Mouse (Mus musculus): Measurements from ENCODE around the gene Zc3h12d.
A peak's percentile ranks its signal among the peaks of the same experiment; 100 is the strongest.

Zc3h12d gene

DNA sequence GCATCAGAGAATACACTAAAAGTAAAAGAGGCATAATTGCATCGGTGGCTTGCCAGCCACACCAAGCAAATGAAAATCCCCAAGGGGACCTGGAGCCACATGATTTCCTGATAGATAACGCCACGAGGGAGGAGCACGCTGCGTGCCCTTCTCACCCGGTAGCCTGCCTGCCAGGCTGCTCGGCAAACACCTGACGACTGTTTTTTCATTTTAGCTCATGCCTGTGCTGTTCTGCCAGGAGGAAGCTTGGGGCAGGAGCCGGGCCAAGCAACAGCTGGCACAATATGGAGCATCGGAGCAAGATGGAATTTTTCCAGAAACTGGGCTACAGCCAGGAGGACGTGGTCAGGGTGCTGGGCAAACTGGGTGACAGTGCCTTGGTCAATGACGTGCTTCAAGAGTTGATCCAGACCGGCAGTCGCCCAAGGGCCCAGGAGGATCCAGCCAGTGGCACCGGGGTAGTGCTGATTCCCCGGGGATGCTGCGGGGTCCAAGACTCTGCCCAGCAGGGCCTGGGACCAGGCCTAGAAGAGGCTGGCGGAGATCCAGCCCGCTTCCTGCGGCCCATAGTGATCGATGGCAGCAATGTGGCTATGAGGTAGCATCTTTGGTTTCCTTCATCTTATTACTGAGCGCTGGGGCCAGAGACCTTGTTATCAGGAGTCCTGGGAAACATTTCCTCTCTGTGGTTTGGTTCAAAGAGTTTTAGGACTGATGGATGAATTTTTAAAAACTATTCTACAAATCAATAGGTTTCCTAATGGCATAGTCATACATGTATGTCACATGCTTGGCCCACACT is 7.5 kb downstream of the Zc3h12d start:
- no peak for DNase-seq

- DNase-seq = no peak
These were observed 8.1 kb downstream of the Zc3h12d start for GRCm38 (mm10) chr10:7840353-7840733.

DNA sequence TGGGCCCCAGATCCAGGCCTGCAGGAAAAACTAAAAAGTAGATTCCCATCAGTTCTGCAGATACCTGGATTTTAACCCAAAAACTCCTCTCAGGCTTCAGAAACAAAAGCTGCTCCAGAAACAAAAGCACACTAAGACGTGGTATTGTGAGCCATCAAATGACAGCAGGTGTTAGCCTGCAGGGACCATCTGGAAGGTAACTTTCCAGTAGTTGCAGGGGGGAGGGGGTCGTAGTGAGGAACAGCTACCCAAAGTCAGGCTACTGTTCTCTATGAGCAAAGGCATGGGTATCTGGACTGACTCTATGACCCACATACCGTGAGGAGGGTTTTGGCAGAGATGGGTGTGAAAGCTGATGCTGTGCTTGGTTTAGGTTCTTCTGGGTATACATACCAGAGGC is 8.5 kb downstream of the Zc3h12d start:
- no peak for DNase-seq

DNA sequence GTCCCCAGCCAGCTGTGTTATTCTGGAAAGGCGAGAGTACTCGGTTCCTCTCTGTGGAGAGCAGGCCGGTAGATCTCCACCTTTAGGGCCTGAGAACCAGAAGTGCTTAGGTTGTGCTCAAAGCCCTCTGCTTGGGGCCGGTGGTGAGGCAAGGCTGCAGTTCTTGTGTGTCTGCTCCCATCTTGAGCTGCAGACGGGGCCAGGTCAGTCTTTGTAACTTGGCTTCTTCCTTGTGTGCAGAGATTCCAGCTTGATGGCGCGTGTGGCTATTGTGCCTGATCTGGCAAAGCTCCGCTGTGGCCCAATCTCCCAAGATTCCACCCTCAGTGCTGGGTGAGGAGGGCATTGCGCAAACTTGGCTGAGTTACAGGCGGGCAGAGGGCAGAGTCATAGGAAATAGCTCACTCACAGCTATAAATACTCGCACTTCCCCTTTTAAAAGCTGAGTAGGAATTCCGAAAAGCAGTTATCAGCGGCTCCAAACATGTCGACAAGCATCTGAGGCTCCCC is 9.4 kb downstream of the Zc3h12d start:
- peak; percentile 50 for DNase-seq

DNA sequence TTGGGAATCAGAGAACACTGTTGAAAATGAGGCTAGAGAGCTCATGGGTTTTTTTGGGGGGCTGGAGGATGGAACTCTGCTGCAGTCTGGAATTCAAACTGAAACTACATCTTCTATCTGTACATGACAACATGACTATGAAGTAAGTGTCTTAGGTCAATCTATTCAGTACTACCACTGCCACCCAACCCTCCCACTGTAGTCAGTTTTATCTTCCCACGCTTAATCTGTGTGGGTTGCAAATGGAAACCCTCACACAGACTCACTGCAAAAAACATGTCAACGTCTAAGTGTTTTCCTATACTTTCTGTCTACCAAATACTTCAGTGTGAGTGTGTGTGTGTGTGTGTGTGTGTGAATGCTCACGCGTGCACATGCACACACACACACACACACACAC is 10.9 kb downstream of the Zc3h12d start:
- DNase-seq = no peak

DNA sequence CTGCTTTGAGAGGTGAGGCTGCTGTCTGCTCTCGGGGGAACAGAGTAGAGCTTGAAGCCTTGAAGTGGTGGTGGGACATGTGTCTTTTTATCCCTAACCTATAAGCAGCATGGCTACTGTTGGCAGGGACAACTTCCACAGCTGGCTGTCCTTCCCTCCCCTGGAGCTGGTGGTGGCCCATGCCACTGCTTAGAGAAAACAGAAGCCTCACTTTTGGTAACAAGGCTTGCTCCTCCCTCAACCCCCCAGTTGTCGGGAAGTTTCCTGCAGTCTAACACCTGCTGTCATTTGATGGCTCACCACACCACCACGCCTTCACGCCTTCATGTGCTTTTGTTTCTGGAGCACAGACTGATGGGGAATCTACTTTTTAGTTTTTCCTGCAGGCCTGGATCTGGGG is 11.9 kb downstream of the Zc3h12d start:
- no peak for DNase-seq

GRCm38 (mm10) chr10:7845136-7845535 is 12.9 kb downstream of the Zc3h12d start:
- no peak for DNase-seq

- DNase-seq = no peak
These were observed 13.7 kb downstream of the Zc3h12d start for GRCm38 (mm10) chr10:7845991-7846390.

GRCm38 (mm10) chr10:7847166-7847605 is 14.9 kb downstream of the Zc3h12d start:
- DNase-seq = no peak

DNA sequence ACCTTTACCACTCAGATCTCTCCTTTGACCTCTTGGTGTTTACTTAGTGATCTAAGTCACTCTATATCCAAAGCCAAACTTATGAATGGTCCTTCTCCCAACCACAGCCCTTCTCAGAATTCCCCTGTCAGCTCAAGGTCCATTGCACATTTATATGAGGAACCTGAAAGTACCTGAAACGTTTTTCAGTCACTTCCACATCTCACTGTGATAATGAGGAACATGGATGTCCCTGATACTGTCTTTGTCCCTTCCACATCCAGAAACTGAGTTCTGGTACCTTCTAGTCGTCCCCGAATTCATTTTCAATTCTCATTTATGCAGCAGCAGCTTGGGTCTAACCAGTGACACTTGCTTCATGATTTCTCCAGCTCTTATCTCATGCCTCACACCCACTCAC is 19.6 kb downstream of the Zc3h12d start:
- no peak for DNase-seq

- no peak for DNase-seq
These were observed 28.2 kb downstream of the Zc3h12d start for GRCm38 (mm10) chr10:7860494-7860893.

DNA sequence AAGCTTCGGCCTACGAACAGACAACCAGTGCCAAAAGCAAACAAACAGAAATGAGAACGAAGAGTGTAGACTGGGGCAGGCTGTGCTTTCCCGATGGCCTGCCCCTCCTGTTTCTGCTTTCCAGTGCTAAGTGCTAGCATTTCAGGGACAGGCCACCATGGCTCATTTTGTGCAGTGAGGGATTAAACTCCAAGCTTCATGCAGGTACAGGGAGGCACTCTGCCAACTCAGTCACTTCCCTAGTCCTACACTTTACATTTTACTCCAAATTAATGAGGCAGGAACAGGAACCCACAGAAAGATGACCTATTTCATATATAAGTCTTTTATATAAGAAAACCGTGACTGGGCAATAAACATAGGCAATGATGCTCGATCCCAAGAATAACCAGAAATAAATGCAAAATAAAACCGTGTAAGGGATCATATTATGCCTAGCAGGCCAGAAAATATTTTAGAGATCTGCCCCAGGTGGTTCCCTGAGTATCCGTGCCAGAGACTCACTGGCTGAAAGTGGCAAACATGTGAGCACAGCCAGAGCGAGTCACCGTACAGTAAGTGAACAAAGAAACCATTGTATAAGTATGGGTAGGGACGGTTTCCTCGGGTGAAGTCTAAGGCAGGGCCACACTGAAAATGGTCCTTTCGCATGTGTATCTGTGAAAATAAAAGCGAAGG is 29.1 kb downstream of the Zc3h12d start:
- no peak for DNase-seq

DNA sequence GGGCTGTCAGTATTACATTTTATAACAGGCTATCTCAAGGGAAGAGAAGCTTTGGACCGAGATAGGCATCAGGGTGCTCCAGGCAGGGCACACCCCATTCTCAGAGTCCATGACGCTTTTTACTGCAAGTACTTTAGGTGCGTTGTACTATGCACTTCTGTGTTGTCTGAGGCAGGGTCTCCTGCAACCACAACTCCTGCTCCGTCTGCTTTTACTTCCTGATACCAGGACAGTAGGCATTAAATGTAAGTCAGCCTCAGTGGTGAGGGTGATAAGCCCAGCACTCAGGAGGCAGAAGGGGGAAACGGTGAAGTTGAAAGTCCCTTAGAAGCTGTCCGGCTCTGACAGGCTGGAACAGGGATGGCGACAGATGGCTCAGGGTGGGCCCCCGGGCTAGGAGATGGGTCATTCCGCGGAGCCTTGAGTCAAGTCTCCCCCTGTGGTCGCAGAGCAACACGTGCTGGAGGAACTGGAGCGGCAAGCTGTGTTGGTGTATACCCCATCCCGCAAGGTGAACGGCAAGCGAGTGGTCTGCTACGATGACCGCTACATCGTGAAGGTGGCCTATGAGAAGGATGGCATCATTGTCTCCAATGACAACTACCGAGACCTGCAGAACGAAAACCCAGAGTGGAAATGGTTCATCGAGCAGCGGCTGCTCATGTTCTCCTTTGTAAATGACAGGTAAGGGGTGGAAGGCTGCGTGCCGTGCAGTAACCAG is 29.8 kb downstream of the Zc3h12d start:
- DNase-seq = no peak

GRCm38 (mm10) chr10:7863411-7863810 is 31.1 kb downstream of the Zc3h12d start:
- no peak for DNase-seq

DNA sequence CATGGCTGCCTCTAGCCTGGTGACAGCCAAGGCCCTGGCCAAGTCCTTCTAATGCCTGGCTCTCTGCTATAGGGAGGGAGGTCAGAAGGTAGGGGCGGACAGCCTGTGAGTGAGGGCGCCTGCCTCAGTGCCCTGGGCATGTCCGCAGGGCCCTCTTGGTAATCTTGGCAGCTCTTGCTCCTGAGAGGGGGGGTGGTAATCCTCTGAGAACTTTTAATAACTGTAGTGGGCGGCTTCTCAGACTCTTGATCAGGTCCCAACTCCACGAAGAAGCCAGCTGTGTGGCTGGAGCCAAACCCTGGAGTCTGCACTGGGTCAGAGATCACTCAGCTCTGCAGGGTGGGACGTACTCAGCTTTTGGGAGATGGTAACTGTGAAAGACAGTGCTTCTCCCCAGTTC is 31.9 kb downstream of the Zc3h12d start:
- DNase-seq = no peak

DNA sequence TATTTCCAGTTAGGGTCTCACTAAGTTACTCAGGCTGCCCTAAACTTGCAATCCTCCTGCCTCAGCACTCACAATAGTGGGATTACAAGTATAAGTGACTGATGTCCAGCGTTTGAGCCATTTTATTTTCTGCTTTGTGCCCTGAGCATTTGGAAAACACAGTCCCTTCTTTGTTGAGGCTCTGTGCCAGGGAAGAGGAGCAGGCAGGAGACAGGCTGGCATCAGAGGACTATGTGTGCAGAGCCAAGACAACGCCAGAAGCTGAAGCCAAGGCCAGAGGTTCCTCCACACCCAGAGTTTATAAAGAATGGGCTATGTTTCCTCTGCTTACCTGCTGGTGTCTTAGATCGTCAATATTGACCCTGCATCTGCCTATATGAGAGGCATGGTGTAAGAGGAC is 32.5 kb downstream of the Zc3h12d start:
- DNase-seq = no peak

GRCm38 (mm10) chr10:7866762-7867665 is 34.7 kb downstream of the Zc3h12d start:
- no peak for DNase-seq

- no peak for DNase-seq
These were observed 35.4 kb downstream of the Zc3h12d start for GRCm38 (mm10) chr10:7867666-7868030.

- DNase-seq = no peak
These were observed 37.5 kb downstream of the Zc3h12d start for GRCm38 (mm10) chr10:7869746-7870145.

DNA sequence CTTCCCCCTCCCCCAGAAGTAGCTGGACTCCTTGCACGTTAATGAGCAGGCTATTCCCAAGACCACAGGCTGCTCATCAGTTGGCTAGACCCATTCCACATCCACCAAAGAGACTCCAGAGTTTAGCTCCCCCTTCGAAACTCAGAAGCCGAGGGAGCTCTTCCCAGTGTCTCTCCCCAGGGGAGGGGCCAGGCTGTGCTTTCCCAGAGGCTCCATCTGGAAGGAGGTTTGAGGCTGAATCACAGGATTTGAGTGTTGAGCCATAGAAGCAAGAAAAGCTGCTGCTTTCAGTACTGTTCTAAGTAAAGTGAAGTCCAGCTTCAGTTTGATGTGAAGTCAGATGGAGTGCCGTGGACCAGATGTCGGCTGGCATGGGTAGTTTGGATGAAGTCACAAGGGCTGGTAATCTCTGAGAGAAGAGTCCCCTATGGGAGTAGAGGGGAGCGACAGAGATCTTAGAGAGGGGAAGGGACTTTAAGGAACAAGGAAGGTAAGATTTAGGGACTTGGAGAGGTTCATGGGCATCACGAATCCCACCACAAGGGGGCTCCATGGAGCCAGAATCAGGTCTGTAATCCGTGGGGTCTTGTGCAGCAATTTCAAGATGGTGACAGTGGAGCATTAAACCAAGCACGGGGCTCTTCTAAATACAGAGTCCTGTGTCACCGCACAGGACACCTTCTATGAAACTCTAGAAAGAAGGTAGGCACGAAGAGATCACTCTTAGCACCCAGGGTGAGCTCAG is 38.5 kb downstream of the Zc3h12d start:
- peak; percentile 46 for DNase-seq

- DNase-seq = no peak
These were observed 39.2 kb downstream of the Zc3h12d start for GRCm38 (mm10) chr10:7871381-7872020.
